Mouse (Mus musculus): Measurements from ENCODE around the gene Exosc8.
"Not testable (repeated sequence)": the region's sequence is repeated elsewhere in the genome, so short reads cannot be mapped to it uniquely, and the experiment has no call there.

- peak; percentile 65 for TF ChIP-seq CTCF (IDR thresholded peaks at IDR 0.05; ENCODE audit: low read depth)
- TF ChIP-seq EP300 (IDR thresholded peaks at IDR 0.05; ENCODE audit: low read depth) = not testable (repeated sequence)
These were observed 30.3 kb upstream of the Exosc8 start for GRCm38 (mm10) chr3:54765521-54765920.

Measured in liver, embryonic 14.5 days (tissue).